Mouse (Mus musculus) CH12.LX (cell line): ENCODE measurements around the gene Slc25a28. TPM values are rescaled to one million over a fixed set of nuclear protein-coding genes. Genes with fewer than 3 reads are reported as not detected.

Source experiments
- DNase-seq: peaks from one replicate; pipeline ENCODE4 v3.0.0-alpha.2; 2013; ENCODE audit errors: extremely low read depth
- H3K27ac ChIP-seq: 2 replicates; pipeline ENCODE4 v1.5.1; 2012; ENCODE audit warnings: low read depth, mild to moderate bottlenecking, control low read depth, moderate library complexity; ENCODE audit not compliant: insufficient read depth
- H3K27me3 ChIP-seq: replicated peaks from 2 replicates; pipeline ENCODE3; 2012; ENCODE audit warnings: inconsistent platforms
- H3K36me3 ChIP-seq, 2 experiments: replicated peaks in 1 of 2; 2 replicates each; pipeline versions ENCODE3 to v1.6.1; 2012; ENCODE audit warnings: inconsistent platforms in 1 of 2, low read length in 1 of 2, mild to moderate bottlenecking in 1 of 2, mixed read lengths in 1 of 2, moderate library complexity in 1 of 2; ENCODE audit not compliant: control insufficient read depth in 1 of 2, insufficient read depth in 1 of 2
- H3K4me1 ChIP-seq, 2 experiments: 2 replicates each; pipeline ENCODE4 v1.6.1; 2012; ENCODE audit warnings: inconsistent platforms in 1 of 2, moderate library complexity in 1 of 2; ENCODE audit not compliant: insufficient read depth in 2 of 2, control insufficient read depth in 1 of 2
- H3K4me2 ChIP-seq: 2 replicates; pipeline ENCODE4 v1.6.1; 2012; ENCODE audit warnings: low read depth, mild to moderate bottlenecking, control low read depth; ENCODE audit not compliant: poor library complexity, insufficient read depth, severe bottlenecking
- H3K4me3 ChIP-seq, 3 experiments: fragments of 150-350 bp in 1 of 3; sonication (generic) in 1 of 3; replicated peaks in 1 of 3; 2 replicates each; pipeline versions ENCODE3 to v1.5.1; 2011 to 2012; ENCODE audit warnings: low read depth in 2 of 3, low read length in 2 of 3, mild to moderate bottlenecking in 2 of 3, moderate library complexity in 2 of 3, control low read depth in 1 of 3, improper control_type of control experiment in 1 of 3, inconsistent platforms in 1 of 3, mixed read lengths in 1 of 3; ENCODE audit not compliant: poor library complexity in 1 of 3
- H3K79me2 ChIP-seq: replicated peaks from 2 replicates; pipeline ENCODE4 v1.6.1; 2012; ENCODE audit warnings: mild to moderate bottlenecking, moderate library complexity; ENCODE audit not compliant: control insufficient read depth, poor library complexity, insufficient read depth, severe bottlenecking; ENCODE audit errors: extremely low read depth
- H3K9ac ChIP-seq: 2 replicates; pipeline ENCODE4 v1.6.1; 2012; ENCODE audit warnings: low read depth, mild to moderate bottlenecking, control low read depth, moderate library complexity; ENCODE audit not compliant: insufficient read depth
- H3K9me3 ChIP-seq: replicated peaks from 2 replicates; pipeline ENCODE3; 2012; ENCODE audit warnings: low read length, inconsistent platforms, mixed read lengths
- CHD1 ChIP-seq: IDR thresholded peaks from 2 replicates; pipeline ENCODE4 v1.6.1; 2012; ENCODE audit warnings: low read depth, low read length, improper control_type of control experiment, inconsistent platforms
- CTCF ChIP-seq, 2 experiments: IDR thresholded peaks in 1 of 2; conservative IDR thresholded peaks in 1 of 2; 2 replicates each; pipeline ENCODE4 v1.5.1; 2011 to 2012; ENCODE audit warnings: low read depth in 2 of 2, low read length in 2 of 2, improper control_type of control experiment in 1 of 2, inconsistent platforms in 1 of 2, mild to moderate bottlenecking in 1 of 2, moderate library complexity in 1 of 2
- ELF1 ChIP-seq: IDR thresholded peaks from 2 replicates; pipeline ENCODE4 v1.6.1; 2014; ENCODE audit warnings: low read depth, mild to moderate bottlenecking, inconsistent platforms, low read length, improper control_type of control experiment
- GABPA ChIP-seq: IDR thresholded peaks from 2 replicates; pipeline ENCODE4 v1.6.1; 2012; ENCODE audit warnings: low read depth, low read length, improper control_type of control experiment, inconsistent platforms; ENCODE audit not compliant: insufficient replicate concordance
- IRF4 ChIP-seq: IDR thresholded peaks from 2 replicates; pipeline ENCODE4 v1.6.1; 2014; ENCODE audit warnings: low read depth, mild to moderate bottlenecking, inconsistent platforms, low read length, improper control_type of control experiment
- JUN ChIP-seq: IDR thresholded peaks from 2 replicates; pipeline ENCODE4 v1.6.1; 2011; ENCODE audit warnings: low read depth, mild to moderate bottlenecking, low read length, improper control_type of control experiment, moderate library complexity; ENCODE audit not compliant: insufficient read depth
- JUND ChIP-seq: conservative IDR thresholded peaks from 2 replicates; pipeline ENCODE4 v1.6.1; 2011; ENCODE audit warnings: low read depth, low read length, improper control_type of control experiment
- KAT2A ChIP-seq: IDR thresholded peaks from 2 replicates; pipeline ENCODE4 v1.6.1; 2012; ENCODE audit warnings: low read length, improper control_type of control experiment, inconsistent platforms; ENCODE audit not compliant: insufficient replicate concordance
- MAFK ChIP-seq: IDR thresholded peaks from 2 replicates; pipeline ENCODE4 v1.6.1; 2011; ENCODE audit warnings: low read length, improper control_type of control experiment; ENCODE audit not compliant: insufficient replicate concordance
- MAZ ChIP-seq: IDR thresholded peaks from 2 replicates; pipeline ENCODE4 v1.6.1; 2012; ENCODE audit warnings: low read depth, mild to moderate bottlenecking, inconsistent platforms, low read length, improper control_type of control experiment, moderate library complexity
- MXI1 ChIP-seq: IDR thresholded peaks from 2 replicates; pipeline ENCODE4 v1.6.1; 2011; ENCODE audit warnings: mild to moderate bottlenecking, low read depth, low read length, improper control_type of control experiment
- NELFE ChIP-seq: IDR thresholded peaks from 2 replicates; pipeline ENCODE4 v1.6.1; 2011; ENCODE audit warnings: low read depth, low read length, improper control_type of control experiment
- NRF1 ChIP-seq: IDR thresholded peaks from 2 replicates; pipeline ENCODE4 v1.6.1; 2014; ENCODE audit warnings: low read depth, mild to moderate bottlenecking, inconsistent platforms, low read length, improper control_type of control experiment, moderate library complexity
- RAD21 ChIP-seq: IDR thresholded peaks from 2 replicates; pipeline ENCODE4 v1.6.1; 2011; ENCODE audit warnings: low read depth, mild to moderate bottlenecking, low read length, improper control_type of control experiment, moderate library complexity
- RCOR1 ChIP-seq: conservative IDR thresholded peaks from 2 replicates; pipeline ENCODE4 v1.6.1; 2012; ENCODE audit warnings: low read depth, mild to moderate bottlenecking, inconsistent platforms, low read length, improper control_type of control experiment
- SMC3 ChIP-seq: IDR thresholded peaks from 2 replicates; pipeline ENCODE4 v1.6.1; 2011; ENCODE audit warnings: low read depth, low read length, improper control_type of control experiment
- TBP ChIP-seq: conservative IDR thresholded peaks from 2 replicates; pipeline ENCODE4 v1.6.1; 2011; ENCODE audit warnings: low read depth, low read length, improper control_type of control experiment
- TCF12 ChIP-seq: IDR thresholded peaks from 2 replicates; pipeline ENCODE4 v1.6.1; 2014; ENCODE audit warnings: low read depth, mild to moderate bottlenecking, inconsistent platforms, low read length, improper control_type of control experiment
- UBTF ChIP-seq: IDR thresholded peaks from 2 replicates; pipeline ENCODE4 v1.6.1; 2012; ENCODE audit warnings: low read depth, mild to moderate bottlenecking, inconsistent platforms, low read length, improper control_type of control experiment, moderate library complexity
- ZC3H11A ChIP-seq: IDR thresholded peaks from 2 replicates; pipeline ENCODE4 v1.6.1; 2012; ENCODE audit warnings: low read depth, mild to moderate bottlenecking, inconsistent platforms, low read length, improper control_type of control experiment
- ZKSCAN1 ChIP-seq: IDR thresholded peaks from 2 replicates; pipeline ENCODE4 v1.6.1; 2012; ENCODE audit warnings: low read depth, inconsistent platforms, low read length, improper control_type of control experiment, borderline replicate concordance
- ZMIZ1 ChIP-seq: IDR thresholded peaks from 2 replicates; pipeline ENCODE4 v1.6.1; 2012; ENCODE audit warnings: low read depth, mild to moderate bottlenecking, inconsistent platforms, low read length, improper control_type of control experiment
- ZNF384 ChIP-seq: IDR thresholded peaks from 2 replicates; pipeline ENCODE4 v1.6.1; 2012; ENCODE audit warnings: low read depth, low read length, improper control_type of control experiment, inconsistent platforms
- dilution Hi-C: fragments of 300-500 bp; cut with MboI; formaldehyde crosslinking; loops from 2 replicates; pipeline ENCODE4 v1.14.3; 2020; ENCODE audit warnings: low sequenced_read_pairs; ENCODE audit not compliant: extremely low pct_unique_long_range_greater_than_20kb, extremely low pct_ligation_motif_present
- in situ Hi-C: fragments of 300-500 bp; cut with MboI; formaldehyde crosslinking; loops from 3 replicates; pipeline ENCODE4 v1.14.3; 2019; ENCODE audit warnings: low sequenced_read_pairs, low pct_ligation_motif_present, low pct_unique_long_range_greater_than_20kb, mixed read lengths
- polyA plus RNA-seq: library from polyadenylated mRNA; unstranded; fragments of >175 nt; gene quantifications from 2 replicates; pipeline ENCODE4 v1.2.1, GENCODE M21; 2012; ENCODE audit warnings: low read depth; ENCODE audit not compliant: insufficient read length
- total RNA-seq, 2 experiments: library from RNA; depleted of rRNA; stranded (reverse); fragments of 300-350 nt in 1 of 2; fragments of >200 nt in 1 of 2; gene quantifications; 2 replicates each; pipeline ENCODE4 v1.2.3; 2012 to 2014

Slc25a28 gene
- total and polyA plus RNA-seq, 3 experiments, result 35.2 to 48.1 (median 37.8) TPM

GRCm38 (mm10) chr19:43623913-43624312 lies 50.8 kb downstream of the Slc25a28 start:
- dilution Hi-C loops (no loop called here), in situ Hi-C loops (loop anchor here (10.0 kb wide), 1 partner anchor 99 kb away; the partner anchor contains the start of gene Got1)
- H3K36me3 ChIP-seq, result no peaks in the 10 kb centered on the region
- H3K4me2 ChIP-seq, result no peak overlapping the region
- H3K4me3 ChIP-seq, result no peak overlapping the region
- DNase-seq, result peak; percentile 83
- no peak overlapping the region for H3K27ac ChIP-seq
- no peak overlapping the region for H3K9ac ChIP-seq
- no peaks in the 10 kb centered on the region for H3K79me2 ChIP-seq
- H3K9me3 ChIP-seq, result no peaks in the 10 kb centered on the region
- H3K4me1 ChIP-seq, result peaks cover 2 to 12% of the 10 kb centered on the region in 2 experiments; a peak in 1 of 4 replicates
- TF ChIP-seq ZNF384 (peak; percentile 36; the same call in 1 of the 2 replicates), GABPA (no peak), ZMIZ1 (no peak), NELFE (peak; percentile 92; the same call in 1 of the 2 replicates), MAZ (peak; percentile 38; the same call in 1 of the 2 replicates), ZC3H11A (peak; percentile 99), MAFK (no peak), CTCF (conservative IDR thresholded peaks at IDR 0.05 in 1 of 2, IDR thresholded peaks at IDR 0.05 in 1 of 2; ENCODE audit: low read depth in 2 of 2, low read length in 2 of 2) (peak; percentile 53 to 100), RAD21 (peak; percentile 97), IRF4 (peak; percentile 66), NRF1 (0 out of 2 replicates have a peak, but pooled peaks have one; percentile 28), JUN (0 out of 2 replicates have a peak, but pooled peaks have one; percentile 18), JUND (peak; percentile 53), TCF12 (0 out of 2 replicates have a peak, but pooled peaks have one; percentile 9), ELF1 (0 out of 2 replicates have a peak, but pooled peaks have one; percentile 23), SMC3 (peak; percentile 100)
- H3K27me3 ChIP-seq, result peaks cover 2% of the 10 kb centered on the region

- in situ Hi-C loops, result loop anchor here (10.0 kb wide), 1 partner anchor 95 kb away; the partner anchor contains the start of gene Got1
- H3K4me1 ChIP-seq, result peaks cover 0 to 9% of the 10 kb centered on the region in 2 experiments; a peak in 2 of 4 replicates
- H3K79me2 ChIP-seq, result no peaks in the 10 kb centered on the region
- dilution Hi-C loops, result no loop called here
- no peak overlapping the region for H3K4me3 ChIP-seq
- TF ChIP-seq TBP (no peak), MAFK (no peak), UBTF (no peak), ZKSCAN1 (no peak), ZC3H11A (no peak), TCF12 (no peak), CTCF (conservative IDR thresholded peaks at IDR 0.05 in 1 of 2, IDR thresholded peaks at IDR 0.05 in 1 of 2; ENCODE audit: low read depth in 2 of 2, low read length in 2 of 2) (no peak), JUND (no peak), JUN (no peak), MXI1 (no peak), ELF1 (no peak), RCOR1 (no peak), ZNF384 (no peak), KAT2A (no peak), CHD1 (no peak)
- TF ChIP-seq, all 38 proteins: peak for 0
- DNase-seq, result no peak
- Histone ChIP-seq H3K36me3 (no peaks in the 10 kb centered on the region), H3K27me3 (peaks cover 19% of the 10 kb centered on the region), H3K9ac (no peak overlapping the region), H3K27ac (no peak overlapping the region), H3K4me2 (no peak overlapping the region), H3K9me3 (peaks cover 4% of the 10 kb centered on the region)
Measured at GRCm38 (mm10) chr19:43619916-43620479, 54.7 kb downstream of the Slc25a28 start.
